Mouse (Mus musculus) G1E (cell line): ENCODE measurements around the gene Slc2a1.

Experiments
- CTCF ChIP-seq: IDR thresholded peaks from 2 replicates; pipeline ENCODE4 v1.5.1; 2012; ENCODE audit warnings: low read depth, low read length, inconsistent platforms, mixed read lengths
- TAL1 ChIP-seq: conservative IDR thresholded peaks from 2 replicates; pipeline ENCODE4 v1.6.1; 2012; ENCODE audit warnings: low read depth, low read length, inconsistent platforms, mixed read lengths

GRCm38 (mm10) chr4:119096401-119096800 is 12.1 kb upstream of the Slc2a1 start:
- TF ChIP-seq CTCF (no peak), TAL1 (no peak)
